Mouse (Mus musculus) MEL (cell line): ENCODE measurements around the gene Hnrnph3.

ENCODE experiments used
- RAD21 ChIP-seq: IDR thresholded peaks from 2 replicates; pipeline ENCODE4 v1.6.1; 2011; ENCODE audit warnings: mild to moderate bottlenecking, low read depth, low read length, improper control_type of control experiment
- SMC3 ChIP-seq: IDR thresholded peaks from 2 replicates; pipeline ENCODE4 v1.6.1; 2011; ENCODE audit warnings: low read depth, low read length, improper control_type of control experiment

GRCm38 (mm10) chr10:63043154-63043553 lies 19.1 kb upstream of the Hnrnph3 start:
- TF ChIP-seq SMC3 (peak; percentile 36), RAD21 (peak; percentile 36)
